Mouse (Mus musculus): ENCODE results near the gene Plekhm3. TPM values are rescaled to one million over a fixed set of nuclear protein-coding genes. Genes with fewer than 3 reads are reported as not detected.

Plekhm3 gene
- polyA plus RNA-seq, 1 experiment from 2014 or later = 10.4 TPM

GRCm38 (mm10) chr1:64827434-64827833, 129.2 kb downstream of the Plekhm3 start:
- no peaks in the 10 kb centered on the region for H3K27me3 ChIP-seq (ENCODE audit: low read depth, poor library complexity, severe bottlenecking)
- no peak for DNase-seq (ENCODE audit: low spot score)
- H3K9me3 ChIP-seq (replicated peaks) = no peaks in the 10 kb centered on the region
- H3K4me3 ChIP-seq = no peak overlapping the region
- no peaks in the 10 kb centered on the region for H3K36me3 ChIP-seq
- H3K4me1 ChIP-seq = no peaks in the 10 kb centered on the region
- 94% methylated on average over 5 of the region's 5 CpGs for WGBS
- H3K27ac ChIP-seq = no peak overlapping the region

- H3K36me3 ChIP-seq = no peaks in the 10 kb centered on the region
- H3K4me3 ChIP-seq = no peak overlapping the region
- H3K9me3 ChIP-seq (replicated peaks) = no peaks in the 10 kb centered on the region
- no peaks in the 10 kb centered on the region for H3K27me3 ChIP-seq (ENCODE audit: low read depth, poor library complexity, severe bottlenecking)
- WGBS = 85% methylated on average over 6 of the region's 6 CpGs
- no peak overlapping the region for H3K27ac ChIP-seq
- DNase-seq (ENCODE audit: low spot score) = no peak
- H3K4me1 ChIP-seq = no peaks in the 10 kb centered on the region
Observed at GRCm38 (mm10) chr1:64826348-64827103, 130.1 kb downstream of the Plekhm3 start.

DNA sequence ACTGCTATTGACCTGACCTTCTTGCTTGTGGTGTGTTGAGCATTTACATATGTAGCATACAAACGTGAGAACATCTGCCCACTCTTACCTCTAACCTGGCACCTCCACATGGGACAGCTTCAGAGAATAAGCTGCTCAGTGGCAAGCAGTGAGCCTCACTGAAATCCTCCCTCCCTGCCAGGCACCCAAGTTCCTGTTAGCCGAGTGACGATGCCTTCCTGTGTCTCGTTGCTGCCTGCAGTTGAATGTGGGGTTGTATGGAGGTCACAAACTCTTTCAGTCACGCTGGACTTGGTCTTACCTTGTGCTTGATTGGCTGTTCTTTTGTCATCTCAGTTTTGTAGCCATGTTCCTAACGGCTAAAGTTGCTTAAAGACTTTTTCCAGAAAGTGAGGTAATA, 133.1 kb downstream of the Plekhm3 start:
- Histone ChIP-seq H3K4me1 (no peaks in the 10 kb centered on the region), H3K4me3 (no peak overlapping the region), H3K9me3 (replicated peaks) (no peaks in the 10 kb centered on the region), H3K27ac (no peak overlapping the region), H3K27me3 (ENCODE audit: low read depth, poor library complexity, severe bottlenecking) (no peaks in the 10 kb centered on the region), H3K36me3 (no peaks in the 10 kb centered on the region)
- DNase-seq (ENCODE audit: low spot score) = no peak
- WGBS = 70% methylated on average over 6 of the region's 6 CpGs

GRCm38 (mm10) chr1:64817709-64818108, 138.9 kb downstream of the Plekhm3 start:
- H3K4me1 ChIP-seq = no peaks in the 10 kb centered on the region
- no peaks in the 10 kb centered on the region for H3K9me3 ChIP-seq (replicated peaks)
- 88% methylated on average over 5 of the region's 5 CpGs for WGBS
- no peak for DNase-seq (ENCODE audit: low spot score)
- H3K4me3 ChIP-seq = no peak overlapping the region
- H3K27ac ChIP-seq = no peak overlapping the region
- H3K27me3 ChIP-seq (ENCODE audit: low read depth, poor library complexity, severe bottlenecking) = no peaks in the 10 kb centered on the region
- H3K36me3 ChIP-seq = no peaks in the 10 kb centered on the region

DNA sequence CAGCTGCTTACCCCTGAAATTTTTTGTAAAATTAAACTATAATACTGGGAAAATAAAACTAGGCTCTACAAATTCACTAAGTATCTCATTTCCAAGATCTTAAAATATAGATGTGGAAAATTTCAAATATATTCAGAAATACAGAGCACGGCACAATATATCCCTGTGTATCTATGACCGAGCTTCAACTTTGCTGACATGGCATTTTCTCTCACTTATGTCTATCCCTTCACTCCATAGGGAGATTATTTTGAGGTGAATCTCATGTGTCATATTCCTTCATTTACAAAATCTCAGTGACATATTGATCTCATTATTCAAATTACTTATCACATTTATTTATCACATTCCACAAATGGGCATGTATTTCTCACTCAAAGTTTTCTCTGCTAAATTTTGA, 143.4 kb downstream of the Plekhm3 start:
- no peaks in the 10 kb centered on the region for H3K36me3 ChIP-seq
- no peaks in the 10 kb centered on the region for H3K9me3 ChIP-seq (replicated peaks)
- DNase-seq (ENCODE audit: low spot score) = no peak
- H3K4me3 ChIP-seq = no peak overlapping the region
- 94% methylated on average over 2 of the region's 2 CpGs for WGBS
- peaks cover 10% of the 10 kb centered on the region for H3K4me1 ChIP-seq
- no peaks in the 10 kb centered on the region for H3K27me3 ChIP-seq (ENCODE audit: low read depth, poor library complexity, severe bottlenecking)
- H3K27ac ChIP-seq = no peak overlapping the region

DNA sequence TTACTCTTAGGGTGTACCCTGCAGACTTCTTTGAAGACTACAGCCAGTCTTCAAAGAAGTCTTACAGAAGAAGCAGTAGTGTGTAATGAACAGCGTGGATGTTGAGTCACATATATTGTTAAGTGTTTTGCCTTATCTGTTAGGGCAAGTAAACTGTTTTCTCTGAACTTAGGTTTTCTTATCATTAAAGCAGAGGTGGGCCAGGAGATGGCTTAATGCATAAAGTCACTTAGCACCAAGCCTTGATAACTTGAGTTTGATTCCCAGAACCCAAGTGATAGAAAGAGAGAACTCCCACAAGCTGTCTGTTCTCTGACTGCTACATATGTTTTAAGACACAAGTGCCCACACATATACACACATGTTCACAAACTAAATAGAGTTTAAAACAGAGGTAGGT, 144.7 kb downstream of the Plekhm3 start:
- no peaks in the 10 kb centered on the region for H3K27me3 ChIP-seq (ENCODE audit: low read depth, poor library complexity, severe bottlenecking)
- H3K4me1 ChIP-seq = peaks cover 10% of the 10 kb centered on the region
- H3K4me3 ChIP-seq = no peak overlapping the region
- H3K9me3 ChIP-seq (replicated peaks) = no peaks in the 10 kb centered on the region
- DNase-seq (ENCODE audit: low spot score) = no peak
- WGBS = 91% methylated on average over 1 of the region's 1 CpGs
- no peaks in the 10 kb centered on the region for H3K36me3 ChIP-seq
- H3K27ac ChIP-seq = no peak overlapping the region

DNA sequence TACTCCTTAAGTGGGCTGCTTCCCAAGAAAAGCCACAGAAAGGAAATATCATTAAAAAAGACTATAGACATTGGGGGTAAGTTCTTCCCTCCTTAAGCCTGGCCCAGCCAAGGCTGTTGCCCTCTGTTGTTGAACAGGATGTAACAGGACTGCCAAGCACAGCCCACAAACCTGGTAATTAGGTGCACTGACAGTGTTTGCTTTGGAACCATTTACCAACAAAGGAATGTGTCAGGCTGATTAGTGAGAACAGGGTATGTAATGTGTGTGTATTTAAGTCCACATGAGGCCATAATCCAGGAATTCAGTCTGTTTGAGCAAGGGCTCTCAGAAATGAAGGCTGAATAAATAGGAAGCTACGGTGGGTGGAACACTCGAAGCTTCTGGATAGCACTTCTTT, 147.5 kb downstream of the Plekhm3 start:
- Histone ChIP-seq H3K27me3 (ENCODE audit: low read depth, poor library complexity, severe bottlenecking) (no peaks in the 10 kb centered on the region), H3K4me3 (no peak overlapping the region), H3K36me3 (no peaks in the 10 kb centered on the region), H3K4me1 (peaks cover 10% of the 10 kb centered on the region), H3K9me3 (replicated peaks) (no peaks in the 10 kb centered on the region), H3K27ac (no peak overlapping the region)
- DNase-seq (ENCODE audit: low spot score) = no peak
- 79% methylated on average over 2 of the region's 2 CpGs for WGBS

DNA sequence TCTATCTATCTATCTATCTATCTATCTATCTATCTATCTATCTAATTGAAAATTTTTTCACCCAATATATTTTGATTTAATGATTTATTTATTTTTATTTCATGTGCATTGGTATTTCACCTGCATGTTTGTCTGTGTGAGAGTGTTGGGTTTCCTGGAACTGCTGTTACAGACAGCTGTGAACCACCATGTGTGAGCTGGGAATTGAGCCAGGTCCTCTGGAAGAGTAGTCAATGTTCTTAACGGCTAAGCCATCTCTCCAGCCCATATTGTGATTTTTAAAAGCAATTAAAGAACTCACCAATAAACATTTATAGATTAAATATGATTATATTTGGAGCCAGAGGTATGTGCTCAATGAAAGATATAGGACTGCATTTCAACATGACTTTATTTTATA, 148.9 kb downstream of the Plekhm3 start:
- Histone ChIP-seq H3K27me3 (ENCODE audit: low read depth, poor library complexity, severe bottlenecking) (no peaks in the 10 kb centered on the region), H3K36me3 (no peaks in the 10 kb centered on the region), H3K27ac (no peak overlapping the region), H3K4me1 (peaks cover 17% of the 10 kb centered on the region), H3K4me3 (no peak overlapping the region), H3K9me3 (replicated peaks) (no peaks in the 10 kb centered on the region)
- DNase-seq (ENCODE audit: low spot score) = no peak
- 88% methylated on average over 1 of the region's 1 CpGs for WGBS

- Histone ChIP-seq H3K27me3 (ENCODE audit: low read depth, poor library complexity, severe bottlenecking) (no peaks in the 10 kb centered on the region), H3K4me1 (peaks cover 24% of the 10 kb centered on the region), H3K9me3 (replicated peaks) (no peaks in the 10 kb centered on the region), H3K36me3 (no peaks in the 10 kb centered on the region), H3K27ac (no peak overlapping the region), H3K4me3 (no peak overlapping the region)
- DNase-seq (ENCODE audit: low spot score) = no peak
- 63% methylated on average over 2 of the region's 2 CpGs for WGBS
Observed at GRCm38 (mm10) chr1:64805217-64805616, 151.4 kb downstream of the Plekhm3 start.

GRCm38 (mm10) chr1:64802631-64803030, 154.0 kb downstream of the Plekhm3 start:
- Histone ChIP-seq H3K36me3 (no peaks in the 10 kb centered on the region), H3K4me1 (peaks cover 14% of the 10 kb centered on the region), H3K27me3 (ENCODE audit: low read depth, poor library complexity, severe bottlenecking) (no peaks in the 10 kb centered on the region), H3K9me3 (replicated peaks) (no peaks in the 10 kb centered on the region), H3K4me3 (no peak overlapping the region), H3K27ac (no peak overlapping the region)
- WGBS = 43% methylated on average over 6 of the region's 6 CpGs
- DNase-seq (ENCODE audit: low spot score) = no peak

DNA sequence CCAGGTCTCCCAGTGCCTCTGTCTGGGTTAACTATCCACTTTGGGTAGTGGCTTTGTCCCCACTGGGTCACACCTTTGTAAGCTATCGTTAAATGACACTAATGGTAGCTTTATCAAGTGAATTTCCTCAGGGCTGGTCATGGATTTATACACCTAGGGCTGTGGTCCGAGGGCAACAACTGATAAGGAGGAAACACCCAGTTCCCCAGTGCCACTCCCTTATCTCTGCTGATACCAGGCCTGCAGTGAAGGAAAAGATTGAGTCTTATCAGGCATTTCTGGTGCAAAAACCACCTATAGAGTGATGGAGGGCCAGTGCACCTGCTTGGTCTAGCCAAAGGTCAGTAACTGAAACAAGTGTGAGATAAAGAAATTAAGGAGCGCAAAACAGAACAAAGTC, 159.0 kb downstream of the Plekhm3 start:
- H3K27me3 ChIP-seq (ENCODE audit: low read depth, poor library complexity, severe bottlenecking) = no peaks in the 10 kb centered on the region
- 92% methylated on average over 3 of the region's 3 CpGs for WGBS
- H3K4me3 ChIP-seq = no peak overlapping the region
- H3K36me3 ChIP-seq = no peaks in the 10 kb centered on the region; the same call in 1 of the 2 replicates
- DNase-seq (ENCODE audit: low spot score) = no peak
- no peaks in the 10 kb centered on the region for H3K9me3 ChIP-seq (replicated peaks)
- peaks cover 14% of the 10 kb centered on the region for H3K4me1 ChIP-seq
- no peak overlapping the region for H3K27ac ChIP-seq

DNA sequence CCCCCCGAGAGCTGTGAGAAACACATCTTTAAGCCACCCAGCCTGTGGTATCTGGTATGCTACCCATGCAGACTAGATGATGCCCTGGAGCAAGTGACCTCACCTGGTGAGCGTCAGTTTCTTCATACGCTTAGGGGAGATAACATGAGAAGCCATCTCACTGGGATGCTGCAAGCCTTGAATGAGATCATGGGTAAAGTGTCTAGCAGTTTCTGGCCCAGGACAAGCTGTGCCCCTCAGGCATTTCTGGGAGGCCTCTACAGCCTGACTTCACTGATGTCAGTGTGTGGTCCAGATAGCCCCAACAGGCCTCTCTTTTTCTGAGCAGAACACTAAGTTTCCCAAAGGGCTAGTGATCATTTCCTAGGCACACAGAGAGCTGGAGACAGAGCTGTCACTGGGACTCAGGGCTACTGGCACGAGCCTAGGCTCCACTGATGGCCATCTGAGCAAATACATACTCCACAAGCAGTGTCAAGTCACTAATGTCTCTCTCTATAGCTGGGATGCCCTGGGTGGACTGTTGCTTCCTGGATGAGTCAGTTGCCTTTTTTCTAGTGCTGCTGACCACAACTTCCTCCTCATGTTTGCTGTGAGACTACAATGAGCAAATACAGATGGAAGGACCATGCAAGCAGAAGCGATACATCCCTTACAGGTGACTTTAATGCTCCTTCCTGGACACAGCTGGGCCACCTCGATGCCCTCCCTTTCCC, 159.6 kb downstream of the Plekhm3 start:
- H3K4me1 ChIP-seq = peaks cover 15% of the 10 kb centered on the region
- H3K4me3 ChIP-seq = no peak overlapping the region
- no peaks in the 10 kb centered on the region for H3K9me3 ChIP-seq (replicated peaks)
- 89% methylated on average over 6 of the region's 6 CpGs for WGBS
- H3K27me3 ChIP-seq (ENCODE audit: low read depth, poor library complexity, severe bottlenecking) = no peaks in the 10 kb centered on the region
- H3K27ac ChIP-seq = no peak overlapping the region
- H3K36me3 ChIP-seq = no peaks in the 10 kb centered on the region; the same call in 1 of the 2 replicates
- DNase-seq (ENCODE audit: low spot score) = no peak

DNA sequence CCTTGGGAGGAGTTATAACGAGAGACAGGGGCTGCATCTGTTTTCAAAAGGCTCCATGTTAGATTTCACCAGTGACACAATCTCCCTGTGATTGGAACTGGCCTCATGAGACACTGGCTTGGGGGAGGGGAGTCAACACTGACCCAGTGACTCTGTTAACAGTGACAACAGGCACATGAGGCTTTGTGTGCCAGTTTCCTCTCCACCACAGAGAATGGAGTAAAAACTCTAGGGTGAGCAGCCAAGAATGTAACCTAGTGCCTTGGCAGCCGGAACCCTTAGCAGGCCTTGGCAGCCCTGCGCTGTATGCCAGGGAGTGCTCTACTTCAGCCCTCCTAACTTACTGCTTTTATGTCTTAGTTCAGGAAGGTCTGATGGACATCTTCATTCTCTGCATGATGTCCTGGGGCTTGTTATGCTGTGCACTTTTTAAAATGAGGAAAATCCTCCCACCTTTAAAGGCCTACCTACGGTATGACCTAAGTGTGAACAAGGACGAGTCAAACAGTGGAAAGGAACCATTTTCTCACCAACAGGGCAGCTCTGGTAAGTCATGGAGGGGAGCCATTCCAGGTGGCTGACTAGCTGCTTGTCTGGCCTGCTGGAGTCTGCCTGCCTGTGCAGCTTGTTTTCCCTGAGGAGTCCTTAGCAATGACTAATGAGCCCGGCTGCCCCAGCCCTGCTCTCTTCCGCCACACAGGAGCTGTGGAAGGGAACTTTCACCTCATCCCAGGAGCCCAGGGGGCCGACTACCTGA, 161.2 kb downstream of the Plekhm3 start:
- DNase-seq (ENCODE audit: low spot score) = no peak
- no peaks in the 10 kb centered on the region for H3K27me3 ChIP-seq (ENCODE audit: low read depth, poor library complexity, severe bottlenecking)
- H3K36me3 ChIP-seq = no peaks in the 10 kb centered on the region; the same call in 1 of the 2 replicates
- peaks cover 19% of the 10 kb centered on the region for H3K4me1 ChIP-seq
- H3K9me3 ChIP-seq (replicated peaks) = no peaks in the 10 kb centered on the region
- 70% methylated on average over 8 of the region's 8 CpGs for WGBS
- H3K4me3 ChIP-seq = no peak overlapping the region
- 0 out of 2 replicates have a peak overlapping the region, but pooled peaks have one; percentile 5 for H3K27ac ChIP-seq

Measured in limb, embryonic 10.5 days (tissue).